Mouse (Mus musculus) MEL (cell line): ENCODE data around the gene Prickle1.

ENCODE experiments used
- BHLHE40 ChIP-seq: IDR thresholded peaks from 2 replicates; pipeline ENCODE4 v1.6.1; 2012; ENCODE audit warnings: low read depth, mild to moderate bottlenecking, inconsistent platforms, low read length, improper control_type of control experiment, borderline replicate concordance
- CHD1 ChIP-seq: IDR thresholded peaks from 2 replicates; pipeline ENCODE4 v1.6.1; 2012; ENCODE audit warnings: low read depth, mild to moderate bottlenecking, inconsistent platforms, low read length, improper control_type of control experiment
- CTCF ChIP-seq, 3 experiments: IDR thresholded peaks in 2 of 3; conservative IDR thresholded peaks in 1 of 3; 2 replicates each; pipeline ENCODE4 v1.5.1; 2011 to 2012; ENCODE audit warnings: low read length in 3 of 3, low read depth in 2 of 3, mild to moderate bottlenecking in 2 of 3, improper control_type of control experiment in 1 of 3, inconsistent platforms in 1 of 3, mixed read lengths in 1 of 3, moderate library complexity in 1 of 3; ENCODE audit not compliant: control insufficient read depth in 1 of 3, insufficient read depth in 1 of 3, poor library complexity in 1 of 3, severe bottlenecking in 1 of 3
- EP300 ChIP-seq, 2 experiments: IDR thresholded peaks; 2 replicates each; pipeline ENCODE4 v1.6.1; 2011; ENCODE audit warnings: improper control_type of control experiment in 2 of 2, low read length in 2 of 2, low read depth in 1 of 2, mild to moderate bottlenecking in 1 of 2
- GATA1 ChIP-seq: IDR thresholded peaks from 2 replicates; pipeline ENCODE4 v1.6.1; 2011; ENCODE audit warnings: low read depth, low read length, improper control_type of control experiment
- MAX ChIP-seq: IDR thresholded peaks from 2 replicates; pipeline ENCODE4 v1.6.1; 2011; ENCODE audit warnings: low read length, improper control_type of control experiment
- MYC ChIP-seq: IDR thresholded peaks from 2 replicates; pipeline ENCODE4 v1.6.1; 2011; ENCODE audit warnings: low read depth, mild to moderate bottlenecking, low read length, improper control_type of control experiment, moderate library complexity
- NRF1 ChIP-seq: IDR thresholded peaks from 2 replicates; pipeline ENCODE4 v1.6.1; 2014; ENCODE audit warnings: low read depth, mild to moderate bottlenecking, inconsistent platforms, low read length, improper control_type of control experiment, moderate library complexity; ENCODE audit not compliant: poor library complexity, insufficient read depth, severe bottlenecking
- POLR2A ChIP-seq, 2 experiments: IDR thresholded peaks; 2 replicates each; pipeline ENCODE4 v1.6.1; 2011 to 2012; ENCODE audit warnings: low read length in 2 of 2, mild to moderate bottlenecking in 2 of 2, control low read depth in 1 of 2, improper control_type of control experiment in 1 of 2, low read depth in 1 of 2, moderate library complexity in 1 of 2; ENCODE audit not compliant: control insufficient read depth in 1 of 2, insufficient read depth in 1 of 2, poor library complexity in 1 of 2

DNA sequence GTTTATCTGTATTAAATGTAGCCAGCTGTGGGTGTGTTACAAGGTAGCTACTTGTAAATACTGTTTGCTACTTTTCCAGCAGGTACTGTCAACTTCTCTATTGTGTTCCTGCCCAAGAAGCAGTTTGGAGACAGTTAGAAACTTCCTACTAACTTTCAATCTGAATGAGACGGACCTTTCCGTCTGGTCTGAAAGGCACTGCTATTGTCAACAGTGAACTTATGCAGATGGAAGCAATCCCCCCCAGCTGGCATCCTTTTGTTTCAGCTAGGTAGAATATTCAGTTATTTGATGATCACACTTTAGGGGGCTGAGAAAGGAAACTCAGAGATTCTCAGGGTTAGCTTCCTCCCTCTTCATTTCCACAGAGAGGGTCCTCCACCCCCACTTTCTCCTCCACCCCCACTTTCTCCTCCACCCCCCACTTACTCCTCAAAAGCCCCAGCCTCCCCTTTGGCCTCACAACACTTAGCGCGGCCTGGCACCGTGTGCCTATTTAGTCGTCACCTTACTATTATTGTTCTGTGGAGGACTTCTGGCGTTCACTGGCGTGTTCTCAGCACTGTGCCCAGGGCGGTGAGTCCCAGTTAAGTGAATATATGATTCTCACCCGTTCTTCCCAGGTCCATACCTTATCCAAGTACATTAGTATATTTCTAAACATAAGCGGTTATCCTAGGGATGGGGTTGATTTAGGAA is 74.5 kb downstream of the Prickle1 start:
- TF ChIP-seq GATA1: no peak
- TF ChIP-seq POLR2A (IDR thresholded peaks at IDR 0.05; ENCODE audit: control insufficient read depth in 1 of 2, insufficient read depth in 1 of 2, low read depth in 1 of 2, low read length in 2 of 2, poor library complexity in 1 of 2): no peak
- TF ChIP-seq CTCF (IDR thresholded peaks at IDR 0.05 in 2 of 3, conservative IDR thresholded peaks at IDR 0.05 in 1 of 3; ENCODE audit: control insufficient read depth in 1 of 3, insufficient read depth in 1 of 3, low read depth in 2 of 3, low read length in 3 of 3, poor library complexity in 1 of 3, severe bottlenecking in 1 of 3): no peak
- no peak for TF ChIP-seq MAX
- no peak for TF ChIP-seq EP300 (IDR thresholded peaks at IDR 0.05; ENCODE audit: low read depth in 1 of 2, low read length in 2 of 2)
- no peak for TF ChIP-seq MYC
- no peak for TF ChIP-seq NRF1
- TF ChIP-seq BHLHE40: no peak
- TF ChIP-seq CHD1: no peak
